Mouse (Mus musculus) MEL-GATA-1-ER (cell line): Measurements from ENCODE around the gene Cnot8.

Experiments
- DNase-seq: peaks from one replicate; pipeline ENCODE4 v3.0.0-alpha.2; 2012; ENCODE audit warnings: low read depth; ENCODE audit errors: extremely low read depth

Cnot8 gene

GRCm38 (mm10) chr11:58103344-58103653, 654 bp upstream of the Cnot8 start:
- DNase-seq, result no peak

- DNase-seq, result peak; percentile 81
Measured at GRCm38 (mm10) chr11:58104351-58104791, 418 bp downstream of the Cnot8 start.

- no peak for DNase-seq
Measured at GRCm38 (mm10) chr11:58107009-58107408, 3.1 kb downstream of the Cnot8 start.

GRCm38 (mm10) chr11:58107664-58108337, 3.8 kb downstream of the Cnot8 start:
- DNase-seq, result no peak

GRCm38 (mm10) chr11:58116560-58116959, 12.6 kb downstream of the Cnot8 start:
- no peak for DNase-seq

GRCm38 (mm10) chr11:58117044-58117652, 13.2 kb downstream of the Cnot8 start:
- DNase-seq, result no peak

GRCm38 (mm10) chr11:58120655-58121054, 16.7 kb downstream of the Cnot8 start:
- DNase-seq, result no peak

GRCm38 (mm10) chr11:58121351-58121750, 17.4 kb downstream of the Cnot8 start:
- no peak for DNase-seq

- no peak for DNase-seq
Measured at GRCm38 (mm10) chr11:58123711-58124110, 19.8 kb downstream of the Cnot8 start.

- no peak for DNase-seq
Measured at GRCm38 (mm10) chr11:58125021-58125420, 21.1 kb downstream of the Cnot8 start.

GRCm38 (mm10) chr11:58126397-58127160, 22.6 kb downstream of the Cnot8 start:
- DNase-seq, result no peak

GRCm38 (mm10) chr11:58127544-58127943, 23.6 kb downstream of the Cnot8 start:
- no peak for DNase-seq

- DNase-seq, result no peak
Measured at GRCm38 (mm10) chr11:58129302-58129843, 25.4 kb downstream of the Cnot8 start.

- no peak for DNase-seq
Measured at GRCm38 (mm10) chr11:58132026-58132425, 28.1 kb downstream of the Cnot8 start.

- DNase-seq, result no peak
Measured at GRCm38 (mm10) chr11:58134869-58135268, 30.9 kb downstream of the Cnot8 start.

- DNase-seq, result no peak
Measured at GRCm38 (mm10) chr11:58135296-58135695, 31.3 kb downstream of the Cnot8 start.

- DNase-seq, result no peak
Measured at GRCm38 (mm10) chr11:58136677-58137076, 32.7 kb downstream of the Cnot8 start.

- DNase-seq, result no peak
Measured at GRCm38 (mm10) chr11:58138821-58139220, 34.9 kb downstream of the Cnot8 start.

- no peak for DNase-seq
Measured at GRCm38 (mm10) chr11:58139466-58139865, 35.5 kb downstream of the Cnot8 start.

GRCm38 (mm10) chr11:58143704-58144426, 39.9 kb downstream of the Cnot8 start:
- DNase-seq, result no peak

- DNase-seq, result no peak
Measured at GRCm38 (mm10) chr11:58146241-58146640, 42.3 kb downstream of the Cnot8 start.

- no peak for DNase-seq
Measured at GRCm38 (mm10) chr11:58155458-58155857, 51.5 kb downstream of the Cnot8 start.
